Mouse (Mus musculus) B cell, adult 2 months (primary cell): ENCODE measurements at regions not wholly inside any gene's neighbourhood (a gene's known extent, or its start where the extent isn't known, plus 50 kb on each side); places are given as distances from the start of the nearest gene placed in this dataset.
"Not testable (repeated sequence)": the region's sequence is repeated elsewhere in the genome, so short reads cannot be mapped to it uniquely, and the experiment has no call there.

ENCODE experiments used
- DNase-seq, 2 experiments: peaks; one replicate each; pipeline ENCODE4 v3.0.0; 2022

GRCm38 (mm10) chr5:68252671-68253070 lies 221.0 kb downstream of the Grxcr1 start:
- peak; percentile 22 for DNase-seq

- DNase-seq: no peak
These were observed 221.8 kb downstream of the Grxcr1 start for GRCm38 (mm10) chr5:68253476-68253875.

GRCm38 (mm10) chr5:68254111-68254510 lies 222.5 kb downstream of the Grxcr1 start:
- DNase-seq: no peak

GRCm38 (mm10) chr5:68264206-68264605 lies 232.6 kb downstream of the Grxcr1 start:
- DNase-seq: no peak

- DNase-seq: no peak
These were observed 242.6 kb downstream of the Grxcr1 start for GRCm38 (mm10) chr5:68274271-68274670.

GRCm38 (mm10) chr5:68275558-68276263 lies 244.1 kb downstream of the Grxcr1 start:
- DNase-seq: no peak

GRCm38 (mm10) chr5:68295774-68296173 lies 264.1 kb downstream of the Grxcr1 start:
- DNase-seq: not testable (repeated sequence)

- no peak for DNase-seq
These were observed 281.6 kb downstream of the Grxcr1 start for GRCm38 (mm10) chr5:68313187-68313586.

GRCm38 (mm10) chr5:68318979-68319378 lies 287.3 kb downstream of the Grxcr1 start:
- DNase-seq: no peak

- DNase-seq: no peak
These were observed 295.5 kb downstream of the Grxcr1 start for GRCm38 (mm10) chr5:68326998-68327593.

- DNase-seq: no peak
These were observed 297.7 kb downstream of the Grxcr1 start for GRCm38 (mm10) chr5:68329311-68329710.

GRCm38 (mm10) chr5:68329828-68330227 lies 298.2 kb downstream of the Grxcr1 start:
- no peak for DNase-seq

GRCm38 (mm10) chr5:68350921-68351320 lies 319.3 kb downstream of the Grxcr1 start:
- no peak for DNase-seq

- no peak for DNase-seq
These were observed 320.2 kb downstream of the Grxcr1 start for GRCm38 (mm10) chr5:68351793-68352192.

GRCm38 (mm10) chr5:68353211-68353610 lies 321.6 kb downstream of the Grxcr1 start:
- DNase-seq: no peak

GRCm38 (mm10) chr5:68353816-68354215 lies 322.2 kb downstream of the Grxcr1 start:
- DNase-seq: not testable (repeated sequence)

- DNase-seq: no peak
These were observed 330.1 kb downstream of the Grxcr1 start for GRCm38 (mm10) chr5:68361581-68362211.

GRCm38 (mm10) chr5:68373082-68373481 lies 341.4 kb downstream of the Grxcr1 start:
- DNase-seq: no peak
